Mouse (Mus musculus) erythroblast, embryonic 14.5 days (primary cell): ENCODE results near the gene S1pr4.

Experiments
- GATA1 ChIP-seq: IDR thresholded peaks from 2 replicates; pipeline ENCODE4 v1.6.1; 2012; ENCODE audit warnings: low read length, inconsistent platforms, mixed read lengths
- TAL1 ChIP-seq: IDR thresholded peaks from 3 replicates; pipeline ENCODE4 v1.6.1; 2012; ENCODE audit warnings: low read length, inconsistent platforms, mixed read lengths

DNA sequence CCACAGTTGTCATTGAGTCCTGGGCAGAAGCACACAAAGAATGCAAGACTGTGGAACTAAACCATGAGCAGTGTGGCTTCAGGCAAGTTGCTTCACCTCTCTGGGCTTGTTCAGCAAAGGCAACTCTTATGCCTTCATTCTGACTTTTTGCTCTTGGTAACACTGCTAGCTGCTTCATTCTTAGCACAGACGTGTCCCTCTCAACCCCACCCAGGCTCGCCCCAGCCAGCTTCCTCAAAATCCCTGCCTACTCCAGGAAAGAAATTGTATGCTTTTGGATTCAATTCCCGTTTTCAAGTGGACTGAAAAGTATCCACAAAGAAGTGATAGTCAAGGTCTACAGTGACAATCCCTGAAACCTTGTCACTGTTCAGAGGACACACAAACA is 20.0 kb upstream of the S1pr4 start:
- TF ChIP-seq GATA1 (no peak), TAL1 (no peak)
